Mouse (Mus musculus) kidney, embryonic 15.5 days (tissue): ENCODE measurements around the gene C2cd4d. TPM values are rescaled to one million over a fixed set of nuclear protein-coding genes. Genes with fewer than 3 reads are reported as not detected.
A peak's percentile ranks its signal among the peaks of the same experiment; 100 is the strongest.

Source experiments
- ATAC-seq: fragments of 200-750 bp; cut with Nextera tagmentation; replicated peaks from 2 replicates; pipeline ENCODE4 v1.8.0; 2017; ENCODE audit warnings: moderate TSS enrichment; ENCODE audit not compliant: low FRiP score
- H3K27ac ChIP-seq: fragments of 300-500 bp; sonication (generic); 2 replicates; pipeline ENCODE4 v1.5.1; 2015; ENCODE audit warnings: mild to moderate bottlenecking, inconsistent platforms
- H3K27me3 ChIP-seq: fragments of 300-500 bp; sonication (generic); 2 replicates; pipeline ENCODE4 v1.6.1; 2015; ENCODE audit warnings: inconsistent platforms
- H3K36me3 ChIP-seq: fragments of 300-500 bp; sonication (generic); 2 replicates; pipeline ENCODE4 v1.6.1; 2015; ENCODE audit warnings: inconsistent platforms
- H3K4me1 ChIP-seq: fragments of 300-500 bp; sonication (generic); 2 replicates; pipeline ENCODE4 v1.6.1; 2015; ENCODE audit warnings: inconsistent platforms
- H3K4me2 ChIP-seq: fragments of 300-500 bp; sonication (generic); 2 replicates; pipeline ENCODE4 v1.6.1; 2015; ENCODE audit warnings: moderate library complexity, mild to moderate bottlenecking, inconsistent platforms
- H3K4me3 ChIP-seq: fragments of 300-500 bp; sonication (generic); replicated peaks from 2 replicates; pipeline ENCODE4 v1.5.1; 2015; ENCODE audit warnings: mild to moderate bottlenecking, inconsistent platforms
- H3K9ac ChIP-seq: fragments of 300-500 bp; sonication (generic); 2 replicates; pipeline ENCODE4 v1.6.1; 2015; ENCODE audit warnings: mild to moderate bottlenecking, inconsistent platforms
- H3K9me3 ChIP-seq: fragments of 300-500 bp; sonication (generic); replicated peaks from 2 replicates; pipeline ENCODE4 v1.6.1; 2016; ENCODE audit warnings: inconsistent platforms
- WGBS: fragments of 180-500 bp; shearing (Covaris S2); methylation state at CpG from one replicate; pipeline ENCODE4 v1.1.7; 2015; ENCODE audit warnings: mixed read lengths; 5-methylcytosine and 5-hydroxymethylcytosine counted together
- polyA plus RNA-seq: library from polyadenylated mRNA; unstranded; fragments of >200 nt; fragmentation: Nextera tagmentation; extraction: Ambion mirVana; gene quantifications from 2 replicates; pipeline ENCODE4 v1.2.1, GENCODE M21; 2015

Gene C2cd4d
- 0.40 and 0.59 TPM in 2 replicates for polyA plus RNA-seq

- Histone ChIP-seq H3K36me3 (no peaks in the 10 kb centered on the region), H3K4me1 (peaks cover 14% of the 10 kb centered on the region), H3K4me3 (peak within 1 kb of the TSS; percentile 53), H3K4me2 (peak within 1 kb of the TSS; percentile 79), H3K27ac (no peak within 1 kb of the TSS), H3K9me3 (no peaks in the 10 kb centered on the region), H3K27me3 (peaks cover 52% of the 10 kb centered on the region), H3K9ac (peak within 1 kb of the TSS; percentile 51; the same call in 1 of the 2 replicates)
- ATAC-seq: no peak
- 59% methylated on average over 7 of the region's 7 CpGs for WGBS
Measured at GRCm38 (mm10) chr3:94362138-94362537, at the start of gene C2cd4d. Gene C2cd4d, plus strand, starts transcription at chr3:94362438.

- H3K9me3 ChIP-seq: no peaks in the 10 kb centered on the region
- WGBS: 60% methylated on average over 3 of the region's 3 CpGs
- no peaks in the 10 kb centered on the region for H3K27me3 ChIP-seq
- ATAC-seq: no peak
- no peaks in the 10 kb centered on the region for H3K4me1 ChIP-seq
- H3K4me3 ChIP-seq: no peak overlapping the region
- H3K36me3 ChIP-seq: peaks cover 15% of the 10 kb centered on the region; the same call in 1 of the 2 replicates
- no peak overlapping the region for H3K27ac ChIP-seq
- no peak overlapping the region for H3K9ac ChIP-seq
- H3K4me2 ChIP-seq: no peak overlapping the region
Measured at GRCm38 (mm10) chr3:94328681-94329080, 33.6 kb upstream of the C2cd4d start.

GRCm38 (mm10) chr3:94334442-94334841, 27.8 kb upstream of the C2cd4d start:
- H3K27me3 ChIP-seq: no peaks in the 10 kb centered on the region
- no peak overlapping the region for H3K4me2 ChIP-seq
- no peak overlapping the region for H3K27ac ChIP-seq
- H3K36me3 ChIP-seq: peaks cover 5% of the 10 kb centered on the region; the same call in 1 of the 2 replicates
- no peaks in the 10 kb centered on the region for H3K4me1 ChIP-seq
- H3K9me3 ChIP-seq: no peaks in the 10 kb centered on the region
- no peak overlapping the region for H3K9ac ChIP-seq
- H3K4me3 ChIP-seq: no peak overlapping the region
- 95% methylated on average over 4 of the region's 4 CpGs for WGBS
- ATAC-seq: no peak

- H3K36me3 ChIP-seq: no peaks in the 10 kb centered on the region
- H3K9ac ChIP-seq: no peak overlapping the region
- no peak overlapping the region for H3K4me3 ChIP-seq
- WGBS: 81% methylated on average over 3 of the region's 3 CpGs
- H3K4me1 ChIP-seq: no peaks in the 10 kb centered on the region
- no peak for ATAC-seq
- no peak overlapping the region for H3K27ac ChIP-seq
- H3K27me3 ChIP-seq: no peaks in the 10 kb centered on the region
- H3K9me3 ChIP-seq: no peaks in the 10 kb centered on the region
- H3K4me2 ChIP-seq: no peak overlapping the region
Measured at GRCm38 (mm10) chr3:94338522-94338921, 23.7 kb upstream of the C2cd4d start.

- no peak within 1 kb of the TSS for H3K4me3 ChIP-seq
- 46% methylated on average over 3 of the region's 3 CpGs for WGBS
- no peak within 1 kb of the TSS for H3K9ac ChIP-seq
- H3K4me1 ChIP-seq: no peaks in the 10 kb centered on the region
- H3K27ac ChIP-seq: no peak within 1 kb of the TSS
- no peaks in the 10 kb centered on the region for H3K36me3 ChIP-seq
- H3K27me3 ChIP-seq: no peaks in the 10 kb centered on the region
- no peaks in the 10 kb centered on the region for H3K9me3 ChIP-seq
- no peak for ATAC-seq
- no peak within 1 kb of the TSS for H3K4me2 ChIP-seq
Measured at GRCm38 (mm10) chr3:94341959-94342422, 20.2 kb upstream of the C2cd4d start, which contains the start of gene Them5. Gene Them5, plus strand, starts transcription at chr3:94342099.

GRCm38 (mm10) chr3:94342552-94342951, 19.7 kb upstream of the C2cd4d start:
- Histone ChIP-seq H3K4me3 (no peak overlapping the region), H3K27ac (no peak overlapping the region), H3K36me3 (no peaks in the 10 kb centered on the region), H3K4me1 (no peaks in the 10 kb centered on the region), H3K4me2 (no peak overlapping the region), H3K9me3 (no peaks in the 10 kb centered on the region), H3K27me3 (no peaks in the 10 kb centered on the region), H3K9ac (no peak overlapping the region)
- ATAC-seq: no peak
- 55% methylated on average over 1 of the region's 1 CpGs for WGBS

GRCm38 (mm10) chr3:94344182-94344581, 18.1 kb upstream of the C2cd4d start:
- H3K27me3 ChIP-seq: no peaks in the 10 kb centered on the region
- no peak for ATAC-seq
- no peak overlapping the region for H3K27ac ChIP-seq
- no peaks in the 10 kb centered on the region for H3K4me1 ChIP-seq
- H3K4me3 ChIP-seq: no peak overlapping the region
- 90% methylated on average over 2 of the region's 2 CpGs for WGBS
- no peaks in the 10 kb centered on the region for H3K9me3 ChIP-seq
- no peak overlapping the region for H3K4me2 ChIP-seq
- H3K9ac ChIP-seq: no peak overlapping the region
- no peaks in the 10 kb centered on the region for H3K36me3 ChIP-seq

- Histone ChIP-seq H3K27ac (no peak overlapping the region), H3K9me3 (no peaks in the 10 kb centered on the region), H3K27me3 (no peaks in the 10 kb centered on the region), H3K36me3 (no peaks in the 10 kb centered on the region), H3K9ac (no peak overlapping the region), H3K4me1 (no peaks in the 10 kb centered on the region), H3K4me2 (no peak overlapping the region), H3K4me3 (no peak overlapping the region)
- ATAC-seq: no peak
- 70% methylated on average over 3 of the region's 3 CpGs for WGBS
Measured at GRCm38 (mm10) chr3:94344897-94345296, 17.3 kb upstream of the C2cd4d start.

GRCm38 (mm10) chr3:94348146-94348545, 14.1 kb upstream of the C2cd4d start:
- 69% methylated on average over 2 of the region's 2 CpGs for WGBS
- H3K4me3 ChIP-seq: no peak overlapping the region
- no peak overlapping the region for H3K27ac ChIP-seq
- H3K9ac ChIP-seq: no peak overlapping the region
- no peaks in the 10 kb centered on the region for H3K27me3 ChIP-seq
- no peak overlapping the region for H3K4me2 ChIP-seq
- no peaks in the 10 kb centered on the region for H3K4me1 ChIP-seq
- no peaks in the 10 kb centered on the region for H3K36me3 ChIP-seq
- ATAC-seq: no peak
- no peaks in the 10 kb centered on the region for H3K9me3 ChIP-seq

GRCm38 (mm10) chr3:94360812-94361211, 1.4 kb upstream of the C2cd4d start:
- H3K9ac ChIP-seq: no peak overlapping the region
- H3K27ac ChIP-seq: no peak overlapping the region
- no peak for ATAC-seq
- no peak overlapping the region for H3K4me3 ChIP-seq
- H3K9me3 ChIP-seq: no peaks in the 10 kb centered on the region
- H3K4me2 ChIP-seq: no peak overlapping the region
- no peaks in the 10 kb centered on the region for H3K36me3 ChIP-seq
- peaks cover 14% of the 10 kb centered on the region for H3K4me1 ChIP-seq
- H3K27me3 ChIP-seq: peaks cover 45% of the 10 kb centered on the region
- WGBS: 0% methylated on average over 1 of the region's 1 CpGs

GRCm38 (mm10) chr3:94363291-94364153, 1.3 kb downstream of the C2cd4d start:
- WGBS: 5% methylated on average over 96 of the region's 97 CpGs
- no peaks in the 10 kb centered on the region for H3K36me3 ChIP-seq
- no peaks in the 10 kb centered on the region for H3K9me3 ChIP-seq
- H3K27me3 ChIP-seq: peaks cover 52% of the 10 kb centered on the region
- H3K4me2 ChIP-seq: peak overlapping the region; percentile 79
- H3K4me3 ChIP-seq: peak overlapping the region; percentile 53
- peaks cover 14% of the 10 kb centered on the region for H3K4me1 ChIP-seq
- H3K9ac ChIP-seq: peak overlapping the region; percentile 51
- peak; percentile 72 for ATAC-seq
- no peak overlapping the region for H3K27ac ChIP-seq

- Histone ChIP-seq H3K4me3 (peak overlapping the region; percentile 53), H3K27me3 (peaks cover 52% of the 10 kb centered on the region), H3K9me3 (no peaks in the 10 kb centered on the region), H3K27ac (no peak overlapping the region), H3K4me2 (peak overlapping the region; percentile 79), H3K4me1 (peaks cover 14% of the 10 kb centered on the region), H3K36me3 (no peaks in the 10 kb centered on the region), H3K9ac (peak overlapping the region; percentile 51)
- WGBS: 3% methylated on average over 23 of the region's 23 CpGs
- peak; percentile 63 for ATAC-seq
Measured at GRCm38 (mm10) chr3:94364154-94364526, 1.9 kb downstream of the C2cd4d start.
